Mouse (Mus musculus) liver, embryonic 15.5 days (tissue): ENCODE data around the gene Hap1. TPM values are rescaled to one million over a fixed set of nuclear protein-coding genes. Genes with fewer than 3 reads are reported as not detected.
A peak's percentile ranks its signal among the peaks of the same experiment; 100 is the strongest.
"Not testable (repeated sequence)": the region's sequence is repeated elsewhere in the genome, so short reads cannot be mapped to it uniquely, and the experiment has no call there.

ENCODE experiments used
- ATAC-seq: fragments of 200-750 bp; cut with Nextera tagmentation; 2 replicates; pipeline ENCODE4 v1.8.0; 2017; ENCODE audit warnings: moderate number of reproducible peaks, mild to moderate bottlenecking, moderate library complexity; ENCODE audit not compliant: insufficient read depth
- H3K27ac ChIP-seq: fragments of 300-500 bp; sonication (generic); replicated peaks from 2 replicates; pipeline ENCODE4 v1.5.1; 2015; ENCODE audit warnings: mild to moderate bottlenecking, inconsistent platforms
- H3K27me3 ChIP-seq: fragments of 300-500 bp; sonication (generic); 2 replicates; pipeline ENCODE4 v1.6.1; 2015; ENCODE audit warnings: mild to moderate bottlenecking, inconsistent platforms
- H3K36me3 ChIP-seq: fragments of 300-500 bp; sonication (generic); replicated peaks from 2 replicates; pipeline ENCODE4 v1.6.1; 2015; ENCODE audit warnings: moderate library complexity, mild to moderate bottlenecking, inconsistent platforms
- H3K4me1 ChIP-seq: fragments of 300-500 bp; sonication (generic); replicated peaks from 2 replicates; pipeline ENCODE4 v1.6.1; 2015; ENCODE audit warnings: inconsistent platforms
- H3K4me2 ChIP-seq: fragments of 300-500 bp; sonication (generic); 2 replicates; pipeline ENCODE4 v1.6.1; 2015; ENCODE audit warnings: moderate library complexity, mild to moderate bottlenecking, inconsistent platforms
- H3K4me3 ChIP-seq: fragments of 300-500 bp; sonication (generic); replicated peaks from 2 replicates; pipeline ENCODE4 v1.5.1; 2015; ENCODE audit warnings: mild to moderate bottlenecking, inconsistent platforms
- H3K9ac ChIP-seq: fragments of 300-500 bp; sonication (generic); 2 replicates; pipeline ENCODE4 v1.6.1; 2015; ENCODE audit warnings: moderate library complexity, mild to moderate bottlenecking, inconsistent platforms
- H3K9me3 ChIP-seq: fragments of 300-500 bp; sonication (generic); replicated peaks from 2 replicates; pipeline ENCODE4 v1.6.1; 2016; ENCODE audit warnings: inconsistent platforms
- WGBS: fragments of 180-500 bp; shearing (Covaris S2); methylation state at CpG from one replicate; pipeline ENCODE4 v1.1.7; 2015; ENCODE audit warnings: mixed read lengths; ENCODE audit not compliant: insufficient replicate concordance; 5-methylcytosine and 5-hydroxymethylcytosine counted together
- polyA plus RNA-seq: library from polyadenylated mRNA; unstranded; fragments of >200 nt; fragmentation: Nextera tagmentation; extraction: Ambion mirVana; gene quantifications from 2 replicates; pipeline ENCODE4 v1.2.1, GENCODE M21; 2015

The Hap1 gene
- polyA plus RNA-seq, 1 experiment from 2014 or later: 0.45 TPM

DNA sequence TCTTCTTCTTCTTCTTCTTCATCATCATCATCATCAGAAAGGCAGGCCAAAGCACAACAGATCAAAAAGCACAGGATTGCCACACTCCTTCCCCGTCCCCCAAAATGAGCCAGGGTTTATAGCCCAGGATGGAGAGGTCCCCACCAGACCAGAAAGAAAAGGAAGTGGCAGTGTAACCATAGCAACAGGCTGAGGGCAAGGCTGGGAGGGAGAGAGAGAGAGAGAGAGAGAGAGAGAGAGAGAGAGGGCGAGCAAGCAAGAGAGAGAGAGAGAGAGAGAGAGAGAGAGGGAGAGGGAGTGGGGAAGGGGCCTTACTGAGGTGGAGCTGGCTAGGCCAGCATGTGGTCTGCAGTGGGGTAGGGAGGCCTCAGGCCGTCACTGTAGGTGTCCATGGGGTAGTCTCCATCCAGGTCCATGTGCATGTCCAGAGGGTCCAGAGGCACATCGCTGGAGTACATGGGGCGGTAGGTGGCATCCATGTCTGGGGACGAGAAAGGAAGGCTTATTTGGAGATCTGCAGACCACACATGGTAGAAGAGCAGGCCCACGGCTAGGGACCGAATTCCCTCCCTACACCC lies 16.1 kb upstream of the Hap1 start:
- Histone ChIP-seq H3K27ac (no peak overlapping the region), H3K9me3 (no peaks in the 10 kb centered on the region), H3K9ac (no peak overlapping the region), H3K4me1 (no peaks in the 10 kb centered on the region), H3K36me3 (peaks cover 25% of the 10 kb centered on the region), H3K4me3 (no peak overlapping the region), H3K4me2 (no peak overlapping the region), H3K27me3 (no peaks in the 10 kb centered on the region)
- WGBS: 62% methylated on average over 7 of the region's 8 CpGs
- no peak for ATAC-seq

DNA sequence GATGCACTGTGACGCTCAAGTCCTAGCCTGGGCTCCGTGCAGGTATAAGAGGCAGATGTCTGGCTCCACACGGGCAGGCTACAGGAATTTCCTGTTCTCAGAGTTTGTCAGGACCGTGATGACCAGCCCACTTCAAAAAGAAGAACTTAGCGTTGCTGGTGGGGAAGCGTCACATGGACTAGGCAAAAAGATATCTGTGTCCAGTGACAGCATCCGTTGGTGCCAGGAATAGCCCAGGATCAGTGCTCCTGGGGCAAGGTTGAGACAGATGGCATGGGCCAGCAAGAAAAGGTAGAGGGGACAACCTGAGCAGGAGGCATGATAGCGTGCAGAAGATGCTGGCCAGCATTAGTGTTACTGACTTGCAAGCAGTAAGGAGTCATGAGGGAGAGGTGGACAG lies 13.9 kb upstream of the Hap1 start:
- H3K9ac ChIP-seq: no peak overlapping the region
- 27% methylated on average over 8 of the region's 8 CpGs for WGBS
- no peak overlapping the region for H3K4me3 ChIP-seq
- H3K4me1 ChIP-seq: no peaks in the 10 kb centered on the region
- H3K27me3 ChIP-seq: no peaks in the 10 kb centered on the region
- no peak overlapping the region for H3K27ac ChIP-seq
- no peak for ATAC-seq
- no peak overlapping the region for H3K4me2 ChIP-seq
- H3K9me3 ChIP-seq: no peaks in the 10 kb centered on the region
- H3K36me3 ChIP-seq: peaks cover 8% of the 10 kb centered on the region; the same call in 1 of the 2 replicates

DNA sequence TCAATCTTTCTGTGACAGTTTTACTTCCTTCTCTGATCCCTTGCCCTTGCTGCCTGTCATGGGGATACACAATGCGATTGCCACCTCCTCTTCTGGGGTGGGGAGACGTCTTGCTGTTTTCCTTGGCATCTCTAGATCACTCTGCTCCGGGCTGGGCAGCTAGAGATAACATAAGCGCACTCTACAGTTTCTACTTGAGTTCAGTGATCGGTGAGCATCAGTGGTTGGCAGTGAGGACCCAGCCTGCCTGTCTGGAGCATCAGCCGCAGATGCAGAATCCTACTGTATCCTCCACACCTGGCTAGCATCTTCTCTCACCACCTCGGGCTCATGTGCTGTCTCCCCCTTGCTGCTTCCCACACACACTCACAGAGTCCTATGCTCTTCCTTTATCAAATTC lies 13.2 kb upstream of the Hap1 start:
- H3K4me1 ChIP-seq: no peaks in the 10 kb centered on the region
- H3K36me3 ChIP-seq: peaks cover 8% of the 10 kb centered on the region; the same call in 1 of the 2 replicates
- ATAC-seq: no peak
- H3K9ac ChIP-seq: no peak overlapping the region
- no peaks in the 10 kb centered on the region for H3K9me3 ChIP-seq
- no peak overlapping the region for H3K27ac ChIP-seq
- H3K27me3 ChIP-seq: peaks cover 3% of the 10 kb centered on the region; the same call in 1 of the 2 replicates
- no peak overlapping the region for H3K4me2 ChIP-seq
- 51% methylated on average over 7 of the region's 7 CpGs for WGBS
- no peak overlapping the region for H3K4me3 ChIP-seq

DNA sequence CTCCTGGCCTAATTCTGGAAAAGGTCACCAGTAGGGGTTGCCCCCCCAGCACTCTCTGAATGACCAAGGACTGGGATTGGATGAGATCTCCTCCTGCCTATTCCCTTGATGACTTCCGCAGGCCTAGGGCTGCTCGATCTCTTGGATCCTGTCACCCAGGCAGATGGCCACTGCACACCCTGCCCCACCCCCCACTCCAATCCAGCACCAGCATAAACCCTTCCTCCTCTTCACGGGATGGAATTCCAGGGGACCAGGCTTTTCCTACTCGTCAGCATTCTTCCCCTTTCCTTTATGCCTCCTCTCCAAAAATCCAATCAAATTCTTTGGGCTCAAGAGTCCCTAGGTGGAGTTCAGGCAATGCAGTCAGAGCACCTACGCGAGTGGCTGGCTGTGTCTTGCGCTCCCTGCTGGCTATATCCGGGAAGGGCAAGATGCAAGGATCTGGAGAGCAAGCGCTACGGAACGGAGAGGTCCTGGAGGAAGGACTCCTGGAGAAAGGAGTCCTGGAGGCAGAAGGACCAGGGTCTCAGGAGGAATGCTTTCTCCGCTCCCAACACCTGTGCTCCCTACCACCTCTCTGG lies 7.1 kb upstream of the Hap1 start:
- no peaks in the 10 kb centered on the region for H3K9me3 ChIP-seq
- H3K27ac ChIP-seq: no peak overlapping the region
- H3K4me2 ChIP-seq: no peak overlapping the region
- no peak overlapping the region for H3K4me3 ChIP-seq
- ATAC-seq: no peak
- no peak overlapping the region for H3K9ac ChIP-seq
- WGBS: 14% methylated on average over 12 of the region's 12 CpGs
- 0 out of 2 replicates have a peak, but pooled peaks cover 2% of the 10 kb centered on the region for H3K4me1 ChIP-seq
- peaks cover 42% of the 10 kb centered on the region for H3K27me3 ChIP-seq
- H3K36me3 ChIP-seq: no peaks in the 10 kb centered on the region

DNA sequence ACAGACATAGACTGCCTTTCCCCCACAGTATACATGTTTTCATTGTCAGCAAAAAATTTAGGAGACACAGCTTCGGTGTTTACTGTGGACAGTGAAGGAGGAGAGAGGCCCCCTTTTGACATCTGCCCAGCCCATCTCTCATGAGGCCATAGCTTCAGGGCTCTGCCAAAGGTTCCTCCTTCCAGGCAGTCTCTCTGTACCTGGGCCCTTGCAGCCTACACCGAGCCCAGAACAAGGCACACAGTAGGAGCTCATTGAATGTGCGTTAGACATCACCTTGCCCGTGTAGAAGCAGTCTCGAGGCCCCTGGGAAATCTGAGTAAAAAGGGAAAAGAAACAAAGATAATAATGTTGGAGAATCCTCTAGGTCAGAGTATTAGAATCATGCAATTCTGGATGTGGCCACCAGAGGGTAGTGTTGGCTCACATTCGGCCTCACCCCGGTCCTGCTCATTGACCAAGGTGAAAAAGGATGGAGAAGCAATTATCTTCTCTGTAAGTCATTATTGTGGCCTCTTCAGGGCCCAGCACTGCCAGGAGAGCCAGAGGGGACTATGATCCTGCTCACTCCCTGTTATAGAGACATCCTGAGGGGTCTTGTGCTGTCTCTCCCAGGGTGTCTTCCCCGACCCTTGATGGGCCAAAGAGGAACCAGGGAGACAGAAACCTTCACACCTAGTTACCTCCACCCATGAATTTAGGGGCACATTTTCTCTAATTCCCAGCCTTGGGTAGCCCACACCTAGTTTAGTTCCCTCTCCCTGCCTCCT lies 6.5 kb upstream of the Hap1 start:
- Histone ChIP-seq H3K4me2 (no peak overlapping the region), H3K4me1 (0 out of 2 replicates have a peak, but pooled peaks cover 2% of the 10 kb centered on the region), H3K9ac (no peak overlapping the region), H3K4me3 (no peak overlapping the region), H3K27me3 (peaks cover 49% of the 10 kb centered on the region), H3K9me3 (no peaks in the 10 kb centered on the region), H3K36me3 (no peaks in the 10 kb centered on the region), H3K27ac (no peak overlapping the region)
- WGBS: 11% methylated on average over 8 of the region's 8 CpGs
- ATAC-seq: no peak

DNA sequence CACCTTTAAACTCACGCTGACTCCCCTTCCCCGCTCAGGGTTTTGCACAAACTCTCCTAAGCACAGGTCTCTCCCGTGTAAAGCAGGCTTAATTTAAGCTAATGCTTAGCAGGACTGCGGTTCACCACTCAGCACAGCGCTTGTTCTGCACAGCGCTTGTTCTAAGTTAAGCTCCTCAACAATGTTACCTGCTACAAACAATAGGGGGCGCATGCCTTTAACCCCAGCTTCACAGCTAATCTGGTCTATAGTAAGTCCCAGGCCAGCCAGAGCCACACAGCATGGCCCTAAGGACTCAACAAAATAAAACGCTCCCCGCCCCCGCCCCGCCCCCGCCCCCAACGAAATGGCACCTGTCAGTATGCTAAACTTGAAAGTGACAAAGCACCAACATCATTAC lies 5.1 kb upstream of the Hap1 start:
- not testable (repeated sequence) for H3K36me3 ChIP-seq, H3K27ac ChIP-seq, H3K9me3 ChIP-seq, H3K9ac ChIP-seq, H3K4me1 ChIP-seq, H3K4me3 ChIP-seq, H3K4me2 ChIP-seq
- WGBS: no CpG with 5 or more reads among the region's 13 CpGs
- peak; percentile 30 for ATAC-seq
- peaks cover 62% of the 10 kb centered on the region for H3K27me3 ChIP-seq

DNA sequence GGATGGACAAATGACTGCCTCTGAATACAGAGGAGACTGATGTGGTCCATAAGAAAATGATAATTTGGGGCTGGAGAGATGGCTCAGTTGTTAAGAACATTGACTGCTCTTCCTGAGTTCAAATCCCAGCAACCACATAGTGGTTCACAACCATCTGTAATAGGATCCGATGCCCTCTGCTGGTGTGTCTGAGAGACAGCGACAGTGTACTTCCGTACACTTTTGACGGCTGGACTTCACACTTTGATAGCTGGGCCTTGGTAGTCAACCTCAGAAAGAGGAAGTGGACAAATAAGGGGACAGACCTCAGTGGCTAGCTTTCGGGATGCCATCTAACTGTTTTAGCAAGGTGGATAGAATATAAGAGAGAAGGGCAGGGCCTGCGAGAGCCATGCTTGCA lies 4.2 kb upstream of the Hap1 start:
- no peak overlapping the region for H3K27ac ChIP-seq
- no peak overlapping the region for H3K4me3 ChIP-seq
- H3K9me3 ChIP-seq: no peaks in the 10 kb centered on the region
- H3K4me2 ChIP-seq: no peak overlapping the region
- no peak for ATAC-seq
- WGBS: 37% methylated on average over 6 of the region's 6 CpGs
- no peak overlapping the region for H3K9ac ChIP-seq
- peaks cover 71% of the 10 kb centered on the region for H3K27me3 ChIP-seq
- H3K4me1 ChIP-seq: peaks cover 15% of the 10 kb centered on the region
- no peaks in the 10 kb centered on the region for H3K36me3 ChIP-seq

DNA sequence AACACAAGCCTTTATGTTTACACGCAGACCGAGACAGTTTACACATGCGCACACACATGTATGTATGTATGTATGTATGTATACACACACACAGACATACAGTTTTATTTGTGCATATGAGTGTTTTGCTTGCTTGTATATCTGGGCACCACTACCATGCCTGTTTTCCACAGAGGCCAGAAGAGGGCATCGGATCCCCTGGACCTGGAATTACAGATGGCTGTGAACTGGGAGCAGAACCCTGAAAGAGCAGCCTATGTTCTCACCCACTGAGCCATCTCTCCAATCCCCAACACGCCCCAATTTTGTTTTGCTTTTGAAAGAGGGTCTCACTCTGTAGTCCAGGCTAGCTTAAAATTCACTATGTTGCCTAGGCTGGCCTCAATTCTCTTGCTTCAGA lies 1.5 kb upstream of the Hap1 start:
- 46% methylated on average over 5 of the region's 5 CpGs for WGBS
- no peak for ATAC-seq
- no peaks in the 10 kb centered on the region for H3K9me3 ChIP-seq
- H3K27me3 ChIP-seq: peaks cover 87% of the 10 kb centered on the region
- no peaks in the 10 kb centered on the region for H3K36me3 ChIP-seq
- H3K4me1 ChIP-seq: peaks cover 16% of the 10 kb centered on the region
- no peak overlapping the region for H3K4me2 ChIP-seq
- H3K9ac ChIP-seq: no peak overlapping the region
- H3K4me3 ChIP-seq: no peak overlapping the region
- H3K27ac ChIP-seq: no peak overlapping the region

DNA sequence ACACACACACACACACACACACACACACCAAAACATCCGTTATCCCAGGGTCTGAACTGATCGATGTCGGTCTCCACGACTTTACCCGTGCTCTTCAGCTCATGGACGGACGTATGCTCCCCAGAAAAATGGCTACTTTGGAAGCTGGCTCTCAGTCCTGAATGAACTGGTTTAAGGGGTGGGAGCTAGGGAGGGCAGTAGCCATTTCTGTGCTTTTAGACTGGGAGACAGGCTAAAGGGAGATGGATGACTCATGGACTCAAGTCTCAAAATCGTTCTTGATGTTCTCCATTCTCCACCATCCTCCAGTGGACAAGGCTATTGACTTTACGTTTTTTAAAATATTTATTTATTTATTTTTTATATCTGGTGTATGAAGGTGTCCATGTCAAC lies 887 bp upstream of the Hap1 start:
- no peak overlapping the region for H3K4me2 ChIP-seq
- no peak overlapping the region for H3K4me3 ChIP-seq
- no peak overlapping the region for H3K9ac ChIP-seq
- H3K27ac ChIP-seq: no peak overlapping the region
- H3K36me3 ChIP-seq: no peaks in the 10 kb centered on the region
- H3K27me3 ChIP-seq: peaks cover 90% of the 10 kb centered on the region
- no peaks in the 10 kb centered on the region for H3K9me3 ChIP-seq
- WGBS: 13% methylated on average over 9 of the region's 9 CpGs
- ATAC-seq: no peak
- peaks cover 16% of the 10 kb centered on the region for H3K4me1 ChIP-seq

DNA sequence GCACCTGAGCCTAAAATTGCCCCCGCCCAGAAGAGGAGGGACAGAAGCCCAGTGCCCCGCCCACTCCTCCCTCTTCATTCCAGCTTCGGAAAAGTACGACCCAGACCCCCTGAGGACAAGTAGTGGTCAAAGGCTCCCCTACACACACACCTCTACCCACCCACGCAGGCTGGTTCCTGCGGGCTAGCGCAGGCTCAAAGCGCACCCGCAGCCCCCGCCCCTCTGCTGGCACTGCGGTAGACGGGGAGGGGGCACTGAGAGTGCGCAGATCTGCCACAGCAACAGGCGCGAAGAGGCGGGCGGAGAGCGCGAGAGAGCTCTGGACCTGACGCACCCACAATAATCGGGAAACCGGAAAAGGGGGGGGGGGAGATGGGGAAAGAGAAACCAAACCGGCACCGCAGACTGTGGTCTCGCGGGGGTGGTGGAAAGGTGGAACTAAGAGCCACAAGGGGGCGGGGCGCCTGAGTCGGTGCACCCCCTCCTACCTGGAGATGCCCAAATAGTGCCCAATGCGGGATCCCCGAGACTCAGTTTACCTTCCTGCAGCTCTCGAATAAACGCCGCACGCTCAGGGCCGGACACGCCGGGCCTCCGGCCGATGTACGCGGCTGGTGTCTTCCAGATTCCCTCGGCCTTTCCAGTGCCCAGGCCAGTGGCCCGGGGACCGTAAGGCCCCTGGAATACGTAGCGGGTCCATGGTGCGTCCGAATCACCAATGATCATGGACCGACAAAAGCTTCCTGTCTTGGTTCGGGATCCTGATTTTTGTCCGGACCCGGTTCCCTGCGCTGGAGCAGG lies 577 bp downstream of the Hap1 start:
- WGBS: under 1% methylated on average over 51 of the region's 54 CpGs
- no peak overlapping the region for H3K9ac ChIP-seq
- ATAC-seq: no peak
- peaks cover 16% of the 10 kb centered on the region for H3K4me1 ChIP-seq
- H3K27me3 ChIP-seq: peaks cover 94% of the 10 kb centered on the region
- H3K4me3 ChIP-seq: peak overlapping the region; percentile 53
- H3K9me3 ChIP-seq: no peaks in the 10 kb centered on the region
- H3K4me2 ChIP-seq: peak overlapping the region; percentile 77
- no peaks in the 10 kb centered on the region for H3K36me3 ChIP-seq
- H3K27ac ChIP-seq: no peak overlapping the region
